ENCODE assay signal across 8 mouse cellular contexts in genomic region chr10:84562567-84563554, GRCm38 (mm10). TPM values are rescaled to one million over a fixed set of nuclear protein-coding genes. Genes with fewer than 3 reads are reported as not detected.
DNase-seq lines count a peak whose midpoint lies in the region; ATAC-seq and TF ChIP-seq lines count a peak whose summit lies in the region.
"Had no signal": no experiment of that assay in that cellular context is flagged by ENCODE, and none has a peak within 500 bp of the region (broad histone marks: within the 10 kb centered on the region; RNA-seq: fewer than 3 reads in every experiment).

No protein-coding gene starts in this region.

- H3K9ac ChIP-seq in liver, postnatal 0 days (replicated peaks), result no peak overlapping the region
- H3K9ac ChIP-seq: embryonic facial prominence, embryonic 13.5 days had no signal

- peak; percentile 37 for TF ChIP-seq CTCF in liver, postnatal 0 days (IDR thresholded peaks at IDR 0.05; ENCODE audit: low read depth)

- no peak for TF ChIP-seq EP300 in liver, postnatal 0 days (IDR thresholded peaks at IDR 0.05; ENCODE audit: low read depth)

- ATAC-seq in liver, postnatal 0 days, result peak; percentile 67

- peaks cover 5% of the 10 kb centered on the region; the same call in 1 of the 2 replicates for H3K4me1 ChIP-seq in liver, postnatal 0 days (ENCODE audit: insufficient read depth)

- H3K27me3 ChIP-seq in liver, postnatal 0 days (ENCODE audit: insufficient read depth, low read length), result no peaks in the 10 kb centered on the region
- H3K27me3 ChIP-seq: embryonic facial prominence, embryonic 13.5 days had no signal

- DNase-seq in ovary, postnatal 36 days (ENCODE audit: low spot score), result peak; percentile 14
- no peak for DNase-seq in ovary, postnatal 10 days (ENCODE audit: low spot score)
- peak; percentile 84 to 85 for DNase-seq in cerebellum, adult 18-20 months
- DNase-seq in induced T-regulatory cell, adult 2 months (ENCODE audit: low read depth), result peak; percentile 48
- DNase-seq in liver, postnatal 0 days, result peak; percentile 40
- peak; percentile 26 to 35 for DNase-seq in thymus, adult 18-20 months
- no peak for DNase-seq in right cerebral cortex, postnatal 25 days

- no peak overlapping the region for H3K4me3 ChIP-seq in liver, postnatal 0 days (ENCODE audit: low read depth, low read length)
- H3K4me3 ChIP-seq: embryonic facial prominence, embryonic 13.5 days had no signal

- H3K36me3 ChIP-seq in liver, postnatal 0 days (replicated peaks; ENCODE audit: insufficient read depth, low read length), result no peaks in the 10 kb centered on the region
- H3K36me3 ChIP-seq: embryonic facial prominence, embryonic 13.5 days had no signal

- no peak overlapping the region for H3K4me2 ChIP-seq in liver, postnatal 0 days (ENCODE audit: low read depth, low read length)
- H3K4me2 ChIP-seq: embryonic facial prominence, embryonic 13.5 days had no signal

- H3K27ac ChIP-seq in liver, postnatal 0 days (ENCODE audit: low read depth), result no peak overlapping the region
- H3K27ac ChIP-seq: embryonic facial prominence, embryonic 13.5 days had no signal

- H3K9me3 ChIP-seq in liver, postnatal 0 days (ENCODE audit: low read length), result no peaks in the 10 kb centered on the region

- 57% methylated on average over 13 of the region's 13 CpGs for WGBS in liver, postnatal 0 days (ENCODE audit: insufficient replicate concordance)

RNA-seq across cellular contexts. Expression of gene Tcp11l2, which starts 13.6 kb away (rescaled TPM):
- 29.8 and 36.8 TPM in 2 replicates for polyA plus RNA-seq in liver, postnatal 0 days (2015; fragmentation: Nextera tagmentation; extraction: Ambion mirVana)

RNA-seq across cellular contexts. Expression of gene Ckap4, which starts 29.0 kb away (rescaled TPM):
- polyA plus RNA-seq in liver, postnatal 0 days (2015; fragmentation: Nextera tagmentation; extraction: Ambion mirVana), result 10.3 and 10.6 TPM in 2 replicates

RNA-seq across cellular contexts. Expression of gene Polr3b, which starts 59.2 kb away (rescaled TPM):
- polyA plus RNA-seq in liver, postnatal 0 days (2015; fragmentation: Nextera tagmentation; extraction: Ambion mirVana), result 2.8 and 3.9 TPM in 2 replicates

Comparison
In these comparisons a context has a peak if more than half of its experiments do, and no peak if none do; other contexts are left out.
1. DNase-seq: peak in ovary, postnatal 36 days (single experiment), cerebellum, adult 18-20 months (2 of 2), induced T-regulatory cell, adult 2 months (single experiment), liver, postnatal 0 days (single experiment) and thymus, adult 18-20 months (2 of 2); none in ovary, postnatal 10 days (single experiment) and right cerebral cortex, postnatal 25 days (single experiment).